Mouse (Mus musculus): Measurements from ENCODE around the gene Atp9a.

- TF ChIP-seq CTCF (IDR thresholded peaks at IDR 0.05; ENCODE audit: borderline replicate concordance, control insufficient read depth, extremely low read depth, insufficient read depth, low read length, poor library complexity), result no peak
- no peak for TF ChIP-seq POLR2A (IDR thresholded peaks at IDR 0.05; ENCODE audit: control insufficient read depth, extremely low read depth, insufficient read depth, low read length, poor library complexity)
Measured at GRCm38 (mm10) chr2:168766538-168767361, 24.5 kb upstream of the Atp9a start.

Measured in thymus, adult 2 months (tissue).